Mouse (Mus musculus): ENCODE data around the gene Kctd17. TPM values are rescaled to one million over a fixed set of nuclear protein-coding genes. Genes with fewer than 3 reads are reported as not detected.

The Kctd17 gene
- 24.6 TPM for polyA plus RNA-seq (2014; fragmentation: Illumina TruSeq; extraction: RNeasy Lipid Tissue Mini Kit (QIAGEN cat#74804); ENCODE audit: low read depth, low replicate concordance)

GRCm38 (mm10) chr15:78428391-78429138 lies at the start of gene Kctd17:
Gene Kctd17 (plus strand): TSS chr15:78428564.

GRCm38 (mm10) chr15:78395478-78395962 lies 32.8 kb upstream of the Kctd17 start, which contains the start of gene Tex33:
Gene Tex33 (minus strand): TSS chr15:78395912.

GRCm38 (mm10) chr15:78405517-78406211 lies 22.7 kb upstream of the Kctd17 start, which contains the start of gene Tst:
Gene Tst (minus strand): TSS chr15:78405907.

DNA sequence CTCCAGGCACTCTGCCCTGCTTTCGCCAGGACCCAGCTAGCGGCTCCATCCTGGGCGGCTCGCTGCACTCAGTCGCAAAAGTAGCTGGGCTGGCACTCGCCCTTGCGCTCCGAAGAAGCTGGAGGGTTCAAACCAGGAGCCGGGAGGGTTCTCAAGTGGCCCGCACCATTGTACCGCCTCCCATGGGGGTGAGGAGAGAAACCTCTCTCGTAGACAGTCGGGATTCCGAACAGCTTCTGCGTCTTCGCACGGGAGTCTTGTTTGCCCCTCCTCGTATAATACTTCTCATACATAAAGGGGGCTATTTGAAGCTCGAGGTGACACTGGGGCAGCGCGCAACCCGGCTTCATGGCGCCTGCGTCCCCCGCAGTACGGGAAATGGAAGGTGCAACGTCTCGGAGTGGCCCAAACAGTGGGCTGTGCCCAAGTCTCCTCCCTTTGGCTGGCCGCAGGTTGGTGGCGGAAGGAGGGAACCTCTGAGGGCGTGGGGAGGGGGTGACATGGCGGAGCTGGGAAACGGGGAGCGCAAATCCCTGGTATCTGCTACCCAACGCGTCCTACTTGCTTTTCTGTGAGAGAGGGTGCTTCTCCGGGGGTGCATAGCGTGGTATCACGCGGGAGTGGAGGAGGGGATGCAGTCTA lies 21.9 kb upstream of the Kctd17 start, which contains the start of gene Mpst:
TSS of gene Mpst (plus strand) at position 124 of the 642 bp plus-strand sequence.

GRCm38 (mm10) chr15:78468379-78468937 lies 40.1 kb downstream of the Kctd17 start, which contains the start of gene Tmprss6:
Gene Tmprss6 (minus strand): TSS chr15:78468634.

Other genes starting within 250 kb of the Kctd17 start
- gene Pvalb, start 222.2 kb upstream of the Kctd17 start, polyA plus RNA-seq (2014; fragmentation: Illumina TruSeq; extraction: RNeasy Lipid Tissue Mini Kit (QIAGEN cat#74804); ENCODE audit: low read depth, low replicate concordance) = 1.9 TPM
- gene Ncf4, start 183.8 kb upstream of the Kctd17 start, polyA plus RNA-seq (2014; fragmentation: Illumina TruSeq; extraction: RNeasy Lipid Tissue Mini Kit (QIAGEN cat#74804); ENCODE audit: low read depth, low replicate concordance) = 3.0 TPM
- gene Csf2rb2, start 122.8 kb upstream of the Kctd17 start, polyA plus RNA-seq (2014; fragmentation: Illumina TruSeq; extraction: RNeasy Lipid Tissue Mini Kit (QIAGEN cat#74804); ENCODE audit: low read depth, low replicate concordance) = 0.73 TPM
- 0.50 TPM for gene Csf2rb, start 102.8 kb upstream of the Kctd17 start, polyA plus RNA-seq (2014; fragmentation: Illumina TruSeq; extraction: RNeasy Lipid Tissue Mini Kit (QIAGEN cat#74804); ENCODE audit: low read depth, low replicate concordance)
- gene Tex33, start 32.7 kb upstream of the Kctd17 start, polyA plus RNA-seq (2014; fragmentation: Illumina TruSeq; extraction: RNeasy Lipid Tissue Mini Kit (QIAGEN cat#74804); ENCODE audit: low read depth, low replicate concordance) = not detected
- gene Tst, start 22.7 kb upstream of the Kctd17 start, polyA plus RNA-seq (2014; fragmentation: Illumina TruSeq; extraction: RNeasy Lipid Tissue Mini Kit (QIAGEN cat#74804); ENCODE audit: low read depth, low replicate concordance) = 26.6 TPM
- 56.8 TPM for gene Mpst, start 22.1 kb upstream of the Kctd17 start, polyA plus RNA-seq (2014; fragmentation: Illumina TruSeq; extraction: RNeasy Lipid Tissue Mini Kit (QIAGEN cat#74804); ENCODE audit: low read depth, low replicate concordance)
- gene Tmprss6, start 40.1 kb downstream of the Kctd17 start, polyA plus RNA-seq (2014; fragmentation: Illumina TruSeq; extraction: RNeasy Lipid Tissue Mini Kit (QIAGEN cat#74804); ENCODE audit: low read depth, low replicate concordance) = not detected
- 0.21 TPM for gene Il2rb, start 66.7 kb downstream of the Kctd17 start, polyA plus RNA-seq (2014; fragmentation: Illumina TruSeq; extraction: RNeasy Lipid Tissue Mini Kit (QIAGEN cat#74804); ENCODE audit: low read depth, low replicate concordance)
- gene C1qtnf6, start 102.9 kb downstream of the Kctd17 start, polyA plus RNA-seq (2014; fragmentation: Illumina TruSeq; extraction: RNeasy Lipid Tissue Mini Kit (QIAGEN cat#74804); ENCODE audit: low read depth, low replicate concordance) = 10.5 TPM
- gene Sstr3, start 116.1 kb downstream of the Kctd17 start, polyA plus RNA-seq (2014; fragmentation: Illumina TruSeq; extraction: RNeasy Lipid Tissue Mini Kit (QIAGEN cat#74804); ENCODE audit: low read depth, low replicate concordance) = not detected
- 1.8 TPM for gene Rac2, start 144.2 kb downstream of the Kctd17 start, polyA plus RNA-seq (2014; fragmentation: Illumina TruSeq; extraction: RNeasy Lipid Tissue Mini Kit (QIAGEN cat#74804); ENCODE audit: low read depth, low replicate concordance)
- 8.0 TPM for gene Cyth4, start 168.5 kb downstream of the Kctd17 start, polyA plus RNA-seq (2014; fragmentation: Illumina TruSeq; extraction: RNeasy Lipid Tissue Mini Kit (QIAGEN cat#74804); ENCODE audit: low read depth, low replicate concordance)

All from heart, adult 10 weeks (tissue).